Mouse (Mus musculus) ES-Bruce4 (cell line): ENCODE data around the gene Snx6.
"Not testable (repeated sequence)": the region's sequence is repeated elsewhere in the genome, so short reads cannot be mapped to it uniquely, and the experiment has no call there.

Experiments used
- CTCF ChIP-seq: IDR thresholded peaks from one replicate; pipeline ENCODE4 v1.8.1; 2011; ENCODE audit warnings: low read depth, low read length
- POLR2A ChIP-seq: IDR thresholded peaks from one replicate; pipeline ENCODE4 v1.8.1; 2011; ENCODE audit warnings: low read length; ENCODE audit not compliant: insufficient read depth

GRCm38 (mm10) chr12:54718871-54719786 is 76.4 kb downstream of the Snx6 start:
- not testable (repeated sequence) for TF ChIP-seq POLR2A, CTCF
